Mouse (Mus musculus) midbrain, embryonic 14.5 days (tissue): Measurements from ENCODE around the gene Gm17402. TPM values are rescaled to one million over a fixed set of nuclear protein-coding genes. Genes with fewer than 3 reads are reported as not detected.

Source experiments
- ATAC-seq: fragments of 200-750 bp; cut with Nextera tagmentation; 2 replicates; pipeline ENCODE4 v1.8.0; 2017; ENCODE audit warnings: moderate number of reproducible peaks, moderate library complexity; ENCODE audit not compliant: low FRiP score, low TSS enrichment
- DNase-seq: peaks from one replicate; pipeline ENCODE4 v3.0.0-alpha.2; 2015
- H3K27ac ChIP-seq: fragments of 300-500 bp; sonication (generic); replicated peaks from 2 replicates; pipeline ENCODE4 v1.5.1; 2014; ENCODE audit warnings: mild to moderate bottlenecking, low read depth, low read length, moderate library complexity
- H3K27me3 ChIP-seq: fragments of 300-500 bp; sonication (generic); 2 replicates; pipeline ENCODE4 v1.6.1; 2014; ENCODE audit warnings: low read length, control low read depth, mixed read lengths; ENCODE audit not compliant: control insufficient read depth, insufficient read depth
- H3K36me3 ChIP-seq: fragments of 300-500 bp; sonication (generic); 2 replicates; pipeline ENCODE4 v1.6.1; 2014; ENCODE audit warnings: low read length, control low read depth; ENCODE audit not compliant: control insufficient read depth, insufficient read depth
- H3K4me1 ChIP-seq: fragments of 300-500 bp; sonication (generic); 2 replicates; pipeline ENCODE4 v1.6.1; 2014; ENCODE audit warnings: mild to moderate bottlenecking, antibody characterized with exemption, low read length, control low read depth; ENCODE audit not compliant: control insufficient read depth, insufficient read depth
- H3K4me2 ChIP-seq: fragments of 300-500 bp; sonication (generic); 2 replicates; pipeline ENCODE4 v1.6.1; 2014; ENCODE audit warnings: mild to moderate bottlenecking, low read length, moderate library complexity
- H3K4me3 ChIP-seq: fragments of 300-500 bp; sonication (generic); replicated peaks from 2 replicates; pipeline ENCODE4 v1.5.1; 2014; ENCODE audit warnings: low read depth, low read length
- H3K9ac ChIP-seq: fragments of 300-500 bp; sonication (generic); replicated peaks from 2 replicates; pipeline ENCODE4 v1.6.1; 2014; ENCODE audit warnings: mild to moderate bottlenecking, low read length, moderate library complexity
- H3K9me3 ChIP-seq: fragments of 300-500 bp; sonication (generic); 2 replicates; pipeline ENCODE4 v1.6.1; 2016; ENCODE audit warnings: low read length, control low read depth, mixed read lengths; ENCODE audit not compliant: control insufficient read depth
- WGBS: fragments of 180-500 bp; shearing (Covaris S2); extraction: QIAGEN DNeasy Blood & Tissue Kit; methylation state at CpG from one replicate; pipeline ENCODE4 v1.1.7; 2014; 5-methylcytosine and 5-hydroxymethylcytosine counted together
- polyA plus RNA-seq: library from polyadenylated mRNA; unstranded; fragments of >200 nt; fragmentation: Nextera tagmentation; extraction: Ambion mirVana; gene quantifications from 2 replicates; pipeline ENCODE4 v1.2.1, GENCODE M21; 2014

Gm17402 gene
- polyA plus RNA-seq, 1 experiment from 2014 or later = not detected

DNA sequence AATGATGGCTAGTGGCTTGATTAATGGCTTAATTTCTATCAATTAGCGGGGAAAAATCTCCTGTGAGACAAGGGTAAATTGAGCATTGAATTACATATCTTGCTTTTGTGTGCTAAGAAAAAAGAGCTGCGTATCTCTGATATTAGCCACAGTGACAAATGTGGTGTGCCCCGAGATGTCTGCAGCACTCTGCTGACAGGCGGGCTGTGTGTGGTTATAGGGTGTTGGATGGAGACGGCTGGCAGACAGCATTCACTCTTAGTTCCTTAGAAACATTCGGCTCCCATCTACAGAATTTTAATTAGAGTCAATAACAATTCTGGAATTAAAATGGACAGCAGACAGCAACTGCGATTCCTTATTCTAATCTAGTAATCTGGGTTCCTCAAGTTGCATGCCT, 34.0 kb downstream of the Gm17402 start:
- Histone ChIP-seq H3K4me1 (no peaks in the 10 kb centered on the region), H3K9ac (no peak overlapping the region), H3K9me3 (no peaks in the 10 kb centered on the region), H3K27ac (no peak overlapping the region), H3K36me3 (no peaks in the 10 kb centered on the region), H3K4me2 (no peak overlapping the region), H3K4me3 (no peak overlapping the region), H3K27me3 (no peaks in the 10 kb centered on the region)
- WGBS = 48% methylated on average over 7 of the region's 7 CpGs
- ATAC-seq (no peak), DNase-seq (peak; percentile 35)

DNA sequence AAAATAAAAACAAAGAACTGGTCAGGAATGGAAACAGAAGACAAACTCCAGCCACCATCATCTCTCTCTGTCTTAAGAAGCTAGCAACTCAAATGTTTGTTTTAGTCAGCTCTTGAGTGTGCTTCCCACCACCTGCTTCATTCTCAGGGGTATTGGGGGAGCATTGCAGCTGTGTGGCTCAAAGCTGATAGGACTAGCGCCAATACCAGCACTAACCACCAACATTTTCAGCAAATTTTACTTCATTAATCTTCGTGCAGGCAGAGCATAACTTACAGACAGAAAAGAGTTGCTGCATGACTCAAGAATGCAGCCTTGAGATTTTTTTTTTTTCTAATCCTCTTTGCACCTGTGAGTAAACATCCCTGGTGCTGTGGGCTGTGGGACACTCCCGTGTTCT, 35.4 kb downstream of the Gm17402 start:
- ATAC-seq (no peak), DNase-seq (no peak)
- Histone ChIP-seq H3K4me1 (no peaks in the 10 kb centered on the region), H3K36me3 (no peaks in the 10 kb centered on the region), H3K9ac (no peak overlapping the region), H3K27me3 (no peaks in the 10 kb centered on the region), H3K4me3 (no peak overlapping the region), H3K4me2 (no peak overlapping the region), H3K9me3 (no peaks in the 10 kb centered on the region), H3K27ac (no peak overlapping the region)
- 51% methylated on average over 3 of the region's 3 CpGs for WGBS

DNA sequence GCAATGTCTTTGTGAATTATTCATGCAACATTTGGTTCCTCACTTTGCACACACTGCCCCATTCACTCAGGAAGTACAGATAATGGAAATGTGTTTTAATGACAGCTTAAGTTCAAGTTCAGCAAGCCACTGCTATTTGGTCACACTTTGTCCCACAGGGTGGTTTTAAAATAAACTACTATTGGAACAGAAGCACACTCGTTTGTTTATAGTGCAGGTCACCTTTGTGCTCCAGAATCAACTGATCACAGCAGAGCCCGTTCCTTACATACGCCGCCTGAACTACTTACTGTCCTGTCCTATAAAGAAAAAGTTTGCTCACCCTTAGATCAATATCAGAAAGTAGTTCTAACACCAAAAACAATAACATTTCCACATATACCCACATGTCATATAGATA, 52.5 kb downstream of the Gm17402 start:
- Histone ChIP-seq H3K4me3 (no peak overlapping the region), H3K27me3 (no peaks in the 10 kb centered on the region), H3K9me3 (no peaks in the 10 kb centered on the region), H3K9ac (no peak overlapping the region), H3K4me1 (no peaks in the 10 kb centered on the region), H3K27ac (no peak overlapping the region), H3K4me2 (no peak overlapping the region), H3K36me3 (no peaks in the 10 kb centered on the region)
- no peak for DNase-seq
- no peak for ATAC-seq
- WGBS = 81% methylated on average over 4 of the region's 4 CpGs

Other genes starting within 250 kb of the Gm17402 start
- gene Mlf1, start 1.1 kb downstream of the Gm17402 start, polyA plus RNA-seq = 34.3 and 34.4 TPM in 2 replicates
- 26.1 and 34.3 TPM in 2 replicates for gene Gfm1, start 54.9 kb upstream of the Gm17402 start, polyA plus RNA-seq
- 237 and 247 TPM in 2 replicates for gene Lxn, start 88.8 kb upstream of the Gm17402 start, polyA plus RNA-seq
- 2.3 and 3.5 TPM in 2 replicates for gene Rarres1, start 140.4 kb upstream of the Gm17402 start, polyA plus RNA-seq
- 28.8 and 42.9 TPM in 2 replicates for gene Mfsd1, start 207.6 kb upstream of the Gm17402 start, polyA plus RNA-seq